8 mouse cellular contexts compared by ENCODE assay signal in the genomic region with DNA sequence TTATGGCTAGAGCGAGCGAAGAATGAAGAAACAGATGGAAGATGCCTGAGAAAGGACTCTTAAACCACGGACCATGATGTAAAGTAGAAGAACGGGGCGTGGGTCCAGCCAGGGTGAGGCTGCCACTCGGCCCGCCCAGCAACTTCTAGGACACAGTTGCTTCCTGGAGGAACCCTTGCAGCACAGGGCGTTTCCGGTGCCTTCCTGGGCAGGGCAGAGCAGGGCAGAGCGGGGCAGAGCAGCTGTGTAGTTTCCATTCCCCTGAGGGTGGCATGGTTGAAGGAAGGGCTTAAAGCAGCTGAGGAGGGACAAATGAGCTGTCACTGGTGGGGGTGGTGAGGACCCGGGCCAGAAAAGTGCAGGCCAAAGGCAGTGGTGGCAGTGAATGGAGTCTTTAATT. TPM values are rescaled to one million over a fixed set of nuclear protein-coding genes. Genes with fewer than 3 reads are reported as not detected.
DNase-seq lines count a peak whose midpoint lies in the region; ATAC-seq and TF ChIP-seq lines count a peak whose summit lies in the region.

No protein-coding gene starts in this region.

- WGBS in kidney, embryonic 16.5 days = 81% methylated on average over 10 of the region's 11 CpGs
- 90% methylated on average over 11 of the region's 11 CpGs for WGBS in forebrain, embryonic 12.5 days

- H3K4me3 ChIP-seq in ES-E14 (ENCODE audit: insufficient read depth in 1 of 2, low read depth in 1 of 2, low read length in 2 of 2, poor library complexity in 1 of 2, severe bottlenecking in 1 of 2) = peak overlapping the region; percentile 19 to 44
- no peak overlapping the region for H3K4me3 ChIP-seq in kidney, embryonic 16.5 days (ENCODE audit: low read length)
- H3K4me3 ChIP-seq in left cerebral cortex, adult 2 months = no peak overlapping the region
- no peak overlapping the region for H3K4me3 ChIP-seq in forebrain, embryonic 12.5 days (replicated peaks)

- H3K9ac ChIP-seq in ES-E14 (ENCODE audit: insufficient read depth, low read depth, low read length, poor library complexity, severe bottlenecking) = peak overlapping the region; percentile 45; the same call in 1 of the 2 replicates
- H3K9ac ChIP-seq in kidney, embryonic 16.5 days (replicated peaks; ENCODE audit: low read length) = no peak overlapping the region
- H3K9ac ChIP-seq in forebrain, embryonic 12.5 days = no peak overlapping the region

- H3K4me1 ChIP-seq in ES-E14 (ENCODE audit: control insufficient read depth in 2 of 2, insufficient read depth in 2 of 2, low read length in 2 of 2, poor library complexity in 1 of 2) = peaks cover 12 to 24% of the 10 kb centered on the region in 2 experiments; a peak in 3 of 4 replicates
- no peaks in the 10 kb centered on the region for H3K4me1 ChIP-seq in kidney, embryonic 16.5 days (ENCODE audit: insufficient read depth, low read length)
- H3K4me1 ChIP-seq in forebrain, embryonic 12.5 days = peaks cover 5% of the 10 kb centered on the region; the same call in 1 of the 2 replicates

- in situ Hi-C loops in ES-E14 (cut with MboI; ENCODE audit: low sequenced_read_pairs in 2 of 2, unreplicated experiment in 2 of 2) = no loop called here

- H3K9me3 ChIP-seq in ES-E14 (ENCODE audit: control insufficient read depth, insufficient read depth, low read depth, low read length) = no peaks in the 10 kb centered on the region
- H3K9me3 ChIP-seq in kidney, embryonic 16.5 days (ENCODE audit: low read length) = no peaks in the 10 kb centered on the region
- H3K9me3 ChIP-seq in forebrain, embryonic 12.5 days = 0 out of 2 replicates have a peak, but pooled peaks cover 3% of the 10 kb centered on the region

- DNase-seq in heart, adult 11 months = peak; percentile 97
- DNase-seq in heart, adult 8-10 months (ENCODE audit: low spot score) = no peak
- no peak for DNase-seq in ES-E14 (ENCODE audit: low read depth, low spot score)
- DNase-seq in thymus, postnatal 25 days = peak; percentile 68
- DNase-seq in left cerebral cortex, adult 2 months (ENCODE audit: extremely low spot score in 1 of 2, low spot score in 2 of 2) = no peak

- no peak for TF ChIP-seq CTCF in left cerebral cortex, adult 2 months (IDR thresholded peaks at IDR 0.05)

- H3K4me2 ChIP-seq in kidney, embryonic 16.5 days (replicated peaks; ENCODE audit: low read depth, low read length) = no peak overlapping the region
- no peak overlapping the region for H3K4me2 ChIP-seq in forebrain, embryonic 12.5 days

- H3K36me3 ChIP-seq in ES-E14 (ENCODE audit: control insufficient read depth, insufficient read depth, low read length, poor library complexity, severe bottlenecking) = no peaks in the 10 kb centered on the region; the same call in 1 of the 2 replicates
- H3K36me3 ChIP-seq in kidney, embryonic 16.5 days (ENCODE audit: insufficient read depth, low read length) = peaks cover 6% of the 10 kb centered on the region
- peaks cover 4% of the 10 kb centered on the region for H3K36me3 ChIP-seq in forebrain, embryonic 12.5 days (replicated peaks)

- peak overlapping the region; percentile 68 for H3K27ac ChIP-seq in ES-E14 (ENCODE audit: insufficient read depth, low read depth, low read length, poor library complexity, severe bottlenecking)
- no peak overlapping the region for H3K27ac ChIP-seq in kidney, embryonic 16.5 days (ENCODE audit: low read length)
- H3K27ac ChIP-seq in left cerebral cortex, adult 2 months = no peak overlapping the region
- no peak overlapping the region for H3K27ac ChIP-seq in forebrain, embryonic 12.5 days

- no peaks in the 10 kb centered on the region for H3K27me3 ChIP-seq in kidney, embryonic 16.5 days (ENCODE audit: insufficient read depth, low read length)
- no peaks in the 10 kb centered on the region for H3K27me3 ChIP-seq in forebrain, embryonic 12.5 days

- ATAC-seq in kidney, embryonic 16.5 days (ENCODE audit: low FRiP score, low TSS enrichment) = 0 out of 2 replicates have a peak, but pooled peaks have one; percentile 27
- peak; percentile 87 for ATAC-seq in megakaryocyte, adult 5-6 weeks (ENCODE audit: poor library complexity, severe bottlenecking)
- no peak for ATAC-seq in forebrain, embryonic 12.5 days (ENCODE audit: low FRiP score)

- intact Hi-C loops in left cerebral cortex, adult 2 months (cut with DNase I) = no loop called here

TF ChIP-seq in ES-E14, 5 proteins besides CTCF, POLR2A, EP300 and RAD21:
- TF ChIP-seq CHD2 (IDR thresholded peaks at IDR 0.05; ENCODE audit: low read depth, low read length) (no peak), ZNF384 (IDR thresholded peaks at IDR 0.05; ENCODE audit: low read depth, low read length) (no peak), ZC3H11A (IDR thresholded peaks at IDR 0.05; ENCODE audit: borderline replicate concordance, low read depth, low read length) (no peak), MAFK (IDR thresholded peaks at IDR 0.05; ENCODE audit: insufficient read depth, low read depth, low read length) (no peak), HCFC1 (IDR thresholded peaks at IDR 0.05; ENCODE audit: borderline replicate concordance, insufficient read depth, low read length) (no peak)

RNA-seq across cellular contexts. Expression of a gene that starts 48.3 kb away (rescaled TPM):
- total RNA-seq in heart, adult 8-10 months (2022) = 10 to 100 TPM in 3 of 4 experiments, 1 to 10 TPM in 1; 9.5 to 15.5 (median 12.9) TPM
- 16.4 and 22.8 TPM in 2 replicates for total RNA-seq in ES-E14 (2012; rRNA removed)
- 37.8 and 38.4 TPM in 2 replicates for polyA plus RNA-seq in kidney, embryonic 16.5 days (2015; fragmentation: Nextera tagmentation; extraction: Ambion mirVana)
- 50.9 and 56.6 TPM in 2 replicates for total RNA-seq in megakaryocyte, adult 5-6 weeks (2015)
- 85.0 and 90.9 TPM in 2 replicates for total RNA-seq in megakaryocyte, adult 5-6 weeks (2017)
- total RNA-seq in left cerebral cortex, adult 2 months (2021) = 10 to 100 TPM; 53.6 to 54.7 TPM
- 75.8 and 79.0 TPM in 2 replicates for polyA plus RNA-seq in forebrain, embryonic 12.5 days (2016; fragmentation: Nextera tagmentation; extraction: Ambion mirVana)

RNA-seq across cellular contexts. Expression of a gene that starts 58.1 kb away (rescaled TPM):
- 10 to 100 TPM; 33.2 to 39.5 (median 37.6) TPM for total RNA-seq in heart, adult 8-10 months (2022)
- 40.3 and 48.9 TPM in 2 replicates for total RNA-seq in ES-E14 (2012; rRNA removed)
- 46.6 TPM in 2 replicates for polyA plus RNA-seq in kidney, embryonic 16.5 days (2015; fragmentation: Nextera tagmentation; extraction: Ambion mirVana)
- 57.8 and 78.5 TPM in 2 replicates for total RNA-seq in megakaryocyte, adult 5-6 weeks (2015)
- 57.3 and 58.5 TPM in 2 replicates for total RNA-seq in megakaryocyte, adult 5-6 weeks (2017)
- 10 to 100 TPM; 46.5 to 52.5 TPM for total RNA-seq in left cerebral cortex, adult 2 months (2021)
- 56.9 and 59.3 TPM in 2 replicates for polyA plus RNA-seq in forebrain, embryonic 12.5 days (2016; fragmentation: Nextera tagmentation; extraction: Ambion mirVana)

Comparison
In these comparisons a context has a peak if more than half of its experiments do, and no peak if none do; other contexts are left out.
1. DNase-seq: peak in heart, adult 11 months (single experiment) and thymus, postnatal 25 days (single experiment); none in heart, adult 8-10 months (single experiment), ES-E14 (single experiment) and left cerebral cortex, adult 2 months (0 of 2).
2. H3K4me3 ChIP-seq: peak in ES-E14 (2 of 2); none in kidney, embryonic 16.5 days (single experiment), left cerebral cortex, adult 2 months (single experiment) and forebrain, embryonic 12.5 days (single experiment).